Mouse (Mus musculus): ENCODE measurements around the gene Olfr1158.

GRCm38 (mm10) chr2:87953000-87953399 is 36.9 kb upstream of the Olfr1158 start, which contains the start of gene Olfr1156:
- no peak for TF ChIP-seq MYOG (IDR thresholded peaks at IDR 0.05; ENCODE audit: control insufficient read depth in 1 of 3, insufficient read depth in 1 of 3, insufficient read length in 2 of 3, low read depth in 2 of 3)
- TF ChIP-seq POLR2A (IDR thresholded peaks at IDR 0.05; ENCODE audit: insufficient read length, low read depth): no peak

All from myocyte (in vitro differentiated cells).